Mouse (Mus musculus) Muller cell, postnatal 12 days (primary cell): ENCODE results near the gene Lypla2.

Source experiments
- DNase-seq: peaks from one replicate; pipeline ENCODE4 v3.0.0-alpha.2; 2015; ENCODE audit errors: inconsistent ontology term

The Lypla2 gene

GRCm38 (mm10) chr4:135920304-135921241 lies 51.9 kb downstream of the Lypla2 start, which contains the start of gene Fuca1:
Gene Fuca1 (plus strand): TSS chr4:135920735.
- peak; percentile 98 for DNase-seq

DNA sequence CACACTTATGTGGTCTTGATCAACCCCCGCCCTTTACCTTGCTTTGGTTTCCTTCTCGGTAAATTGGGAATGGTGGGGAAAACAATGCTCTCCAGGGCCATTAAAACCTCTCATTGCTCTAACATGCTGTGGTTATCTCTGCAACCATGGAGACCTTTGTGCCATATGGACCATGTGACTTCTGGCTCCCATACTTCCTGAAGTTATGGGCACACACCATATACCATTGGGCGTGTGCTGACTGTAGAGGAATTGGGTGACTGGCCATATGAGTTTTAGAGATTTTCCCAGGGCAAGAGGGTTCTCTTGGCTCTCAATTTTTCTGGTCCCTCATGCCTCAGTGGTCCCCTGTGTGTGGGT lies 53.2 kb downstream of the Lypla2 start:
- DNase-seq: no peak

GRCm38 (mm10) chr4:135918635-135919279 lies 53.7 kb downstream of the Lypla2 start:
- no peak for DNase-seq
